Mouse (Mus musculus): ENCODE results near the gene Hsf4. TPM values are rescaled to one million over a fixed set of nuclear protein-coding genes. Genes with fewer than 3 reads are reported as not detected.
A peak's percentile ranks its signal among the peaks of the same experiment; 100 is the strongest.

Hsf4 gene
- polyA plus RNA-seq, 1 experiment from 2014 or later, result not detected

DNA sequence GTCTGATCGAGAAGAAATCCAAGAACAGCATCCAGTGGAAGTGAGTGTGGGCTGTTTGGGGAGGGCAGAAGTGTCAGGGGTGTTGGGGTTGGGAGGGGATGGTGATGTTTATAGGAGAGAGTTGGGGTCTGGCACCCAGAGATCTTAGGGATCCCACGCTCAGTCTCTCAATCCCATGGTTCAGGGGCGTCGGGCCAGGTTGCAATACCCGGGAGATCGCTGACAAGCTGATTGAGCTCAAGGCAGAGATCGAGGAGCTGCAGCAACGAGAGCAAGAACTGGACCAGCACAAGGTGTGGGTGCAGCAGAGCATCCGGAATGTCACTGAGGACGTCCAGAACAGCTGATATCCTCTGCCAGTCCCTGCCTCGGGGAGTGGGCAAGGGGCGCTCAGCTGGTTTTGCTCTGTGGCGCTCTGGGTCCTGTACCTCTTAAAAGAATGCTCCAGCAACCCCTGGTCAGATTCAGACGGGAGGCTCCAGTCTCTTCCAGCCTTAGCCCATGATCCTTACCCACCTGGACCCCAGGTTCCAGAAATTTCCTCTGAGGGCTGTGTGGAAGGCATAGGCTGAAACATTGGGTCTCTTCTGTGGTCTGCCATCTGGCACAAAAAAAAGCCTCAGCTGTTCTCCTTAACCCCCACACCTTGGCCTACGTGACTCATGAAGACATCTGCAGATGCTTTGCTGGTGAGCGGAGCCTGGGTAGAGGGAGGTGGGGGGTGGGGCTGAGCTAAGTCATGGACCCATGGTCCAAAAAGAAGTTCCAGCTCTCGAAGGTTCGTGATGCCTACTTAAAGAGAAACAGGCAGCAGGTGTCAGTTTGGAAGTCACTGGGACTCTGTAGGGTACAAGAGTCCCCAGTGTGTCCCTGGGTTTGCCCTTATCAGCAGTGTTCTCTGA lies 29.0 kb downstream of the Hsf4 start:
- Histone ChIP-seq H3K27ac (ENCODE audit: low read depth) (peak overlapping the region; percentile 84), H3K4me2 (ENCODE audit: low read depth, low read length) (peak overlapping the region; percentile 90), H3K4me3 (ENCODE audit: low read depth, low read length) (peak overlapping the region; percentile 94), H3K4me1 (ENCODE audit: insufficient read depth) (peaks cover 47% of the 10 kb centered on the region), H3K9me3 (ENCODE audit: low read length) (no peaks in the 10 kb centered on the region), H3K27me3 (ENCODE audit: insufficient read depth, low read length) (no peaks in the 10 kb centered on the region), H3K36me3 (replicated peaks; ENCODE audit: insufficient read depth, low read length) (peaks cover 47% of the 10 kb centered on the region), H3K9ac (replicated peaks) (peak overlapping the region; percentile 97)
- TF ChIP-seq EP300 (IDR thresholded peaks at IDR 0.05; ENCODE audit: low read depth) (no peak), CTCF (IDR thresholded peaks at IDR 0.05; ENCODE audit: low read depth) (no peak)
- ATAC-seq (no peak), DNase-seq (peak; percentile 39)
- whole genome bisulfite sequencing (ENCODE audit: insufficient replicate concordance), result 38% methylated on average over 18 of the region's 18 CpGs

DNA sequence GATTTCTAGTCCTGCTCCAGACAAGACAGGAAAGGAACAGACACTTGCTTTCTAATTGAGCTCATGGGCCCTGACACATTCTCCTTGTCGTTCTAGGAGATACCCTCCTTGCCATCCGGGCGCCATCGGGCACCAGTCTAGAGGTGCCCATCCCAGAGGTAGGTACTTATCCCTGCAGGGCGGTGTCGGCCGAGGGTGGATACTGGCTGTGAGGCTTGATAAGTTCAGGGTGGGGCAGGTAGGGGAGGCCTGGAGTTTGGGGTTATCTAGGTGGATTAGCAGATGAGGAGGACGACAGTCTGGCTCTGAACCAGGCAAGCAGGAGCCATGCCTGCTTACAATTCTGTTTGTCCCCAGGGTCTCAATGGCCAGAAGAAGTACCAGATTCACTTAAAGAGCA lies 30.4 kb downstream of the Hsf4 start:
- peaks cover 60% of the 10 kb centered on the region for H3K36me3 ChIP-seq (replicated peaks; ENCODE audit: insufficient read depth, low read length)
- ATAC-seq (peak; percentile 86), DNase-seq (peak; percentile 83)
- H3K27me3 ChIP-seq (ENCODE audit: insufficient read depth, low read length), result no peaks in the 10 kb centered on the region
- H3K4me1 ChIP-seq (ENCODE audit: insufficient read depth), result peaks cover 59% of the 10 kb centered on the region
- H3K27ac ChIP-seq (ENCODE audit: low read depth), result peak overlapping the region; percentile 84
- WGBS (ENCODE audit: insufficient replicate concordance), result 56% methylated on average over 8 of the region's 8 CpGs
- TF ChIP-seq EP300 (IDR thresholded peaks at IDR 0.05; ENCODE audit: low read depth), result peak; percentile 93
- TF ChIP-seq CTCF (IDR thresholded peaks at IDR 0.05; ENCODE audit: low read depth), result no peak
- peak overlapping the region; percentile 61 for H3K9ac ChIP-seq (replicated peaks)
- H3K9me3 ChIP-seq (ENCODE audit: low read length), result no peaks in the 10 kb centered on the region
- H3K4me2 ChIP-seq (ENCODE audit: low read depth, low read length), result peak overlapping the region; percentile 90
- H3K4me3 ChIP-seq (ENCODE audit: low read depth, low read length), result peak overlapping the region; percentile 94

DNA sequence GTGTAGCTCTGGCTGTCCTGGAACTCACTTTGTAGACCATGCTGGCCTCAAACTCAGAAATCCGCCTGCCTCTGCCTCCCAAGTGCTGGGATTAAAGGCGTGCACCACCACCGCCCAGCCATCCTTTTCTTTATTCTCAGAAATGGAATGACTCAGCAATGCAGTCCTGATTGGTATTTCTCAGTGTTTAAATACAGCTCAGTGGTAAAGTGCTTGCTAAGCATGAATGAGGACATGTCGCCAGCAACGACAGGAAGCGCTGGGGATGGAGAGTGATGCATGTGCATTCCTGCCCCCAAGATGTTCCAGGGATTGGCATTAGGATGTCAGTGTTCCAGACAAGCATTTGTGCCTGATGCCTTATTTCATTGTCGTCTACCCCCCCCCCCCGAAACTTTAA lies 33.8 kb downstream of the Hsf4 start:
- Histone ChIP-seq H3K4me3 (ENCODE audit: low read depth, low read length) (no peak overlapping the region), H3K36me3 (replicated peaks; ENCODE audit: insufficient read depth, low read length) (peaks cover 78% of the 10 kb centered on the region), H3K27me3 (ENCODE audit: insufficient read depth, low read length) (no peaks in the 10 kb centered on the region), H3K4me2 (ENCODE audit: low read depth, low read length) (no peak overlapping the region), H3K4me1 (ENCODE audit: insufficient read depth) (peaks cover 45% of the 10 kb centered on the region), H3K9ac (replicated peaks) (no peak overlapping the region), H3K27ac (ENCODE audit: low read depth) (no peak overlapping the region), H3K9me3 (ENCODE audit: low read length) (no peaks in the 10 kb centered on the region)
- TF ChIP-seq EP300 (IDR thresholded peaks at IDR 0.05; ENCODE audit: low read depth), result 0 out of 2 replicates have a peak, but pooled peaks have one; percentile 28
- TF ChIP-seq CTCF (IDR thresholded peaks at IDR 0.05; ENCODE audit: low read depth), result no peak
- 63% methylated on average over 8 of the region's 8 CpGs for WGBS (ENCODE audit: insufficient replicate concordance)
- DNase-seq (no peak), ATAC-seq (no peak)

GRCm38 (mm10) chr8:105303874-105304273 lies 34.3 kb downstream of the Hsf4 start:
- WGBS (ENCODE audit: insufficient replicate concordance), result 76% methylated on average over 9 of the region's 9 CpGs
- TF ChIP-seq EP300 (IDR thresholded peaks at IDR 0.05; ENCODE audit: low read depth) (no peak), CTCF (IDR thresholded peaks at IDR 0.05; ENCODE audit: low read depth) (no peak)
- Histone ChIP-seq H3K4me2 (ENCODE audit: low read depth, low read length) (no peak overlapping the region), H3K27me3 (ENCODE audit: insufficient read depth, low read length) (no peaks in the 10 kb centered on the region), H3K4me3 (ENCODE audit: low read depth, low read length) (no peak overlapping the region), H3K27ac (ENCODE audit: low read depth) (no peak overlapping the region), H3K9me3 (ENCODE audit: low read length) (no peaks in the 10 kb centered on the region), H3K9ac (replicated peaks) (no peak overlapping the region), H3K4me1 (ENCODE audit: insufficient read depth) (peaks cover 40% of the 10 kb centered on the region), H3K36me3 (replicated peaks; ENCODE audit: insufficient read depth, low read length) (peaks cover 78% of the 10 kb centered on the region)
- DNase-seq, result no peak
- ATAC-seq, result no peak

- H3K27me3 ChIP-seq (ENCODE audit: insufficient read depth, low read length), result no peaks in the 10 kb centered on the region
- peak overlapping the region; percentile 35 for H3K27ac ChIP-seq (ENCODE audit: low read depth)
- H3K9ac ChIP-seq (replicated peaks), result no peak overlapping the region
- peaks cover 34% of the 10 kb centered on the region for H3K4me1 ChIP-seq (ENCODE audit: insufficient read depth)
- peaks cover 82% of the 10 kb centered on the region for H3K36me3 ChIP-seq (replicated peaks; ENCODE audit: insufficient read depth, low read length)
- 0 out of 2 replicates have a peak, but pooled peaks have one; percentile 4 for ATAC-seq
- 61% methylated on average over 9 of the region's 9 CpGs for WGBS (ENCODE audit: insufficient replicate concordance)
- H3K4me2 ChIP-seq (ENCODE audit: low read depth, low read length), result no peak overlapping the region
- H3K4me3 ChIP-seq (ENCODE audit: low read depth, low read length), result no peak overlapping the region
- TF ChIP-seq CTCF (IDR thresholded peaks at IDR 0.05; ENCODE audit: low read depth) (no peak), EP300 (IDR thresholded peaks at IDR 0.05; ENCODE audit: low read depth) (no peak; the same call in 1 of the 2 replicates)
- H3K9me3 ChIP-seq (ENCODE audit: low read length), result no peaks in the 10 kb centered on the region
- DNase-seq, result no peak
These were observed 35.0 kb downstream of the Hsf4 start for GRCm38 (mm10) chr8:105304325-105305210.
